Mouse (Mus musculus) gastrocnemius, adult 8-10 months (tissue): ENCODE data around the gene Csnk1e. TPM values are rescaled to one million over a fixed set of nuclear protein-coding genes. Genes with fewer than 3 reads are reported as not detected.

Experiments used
- DNase-seq, 2 experiments: peaks; one replicate each; pipeline ENCODE4 v3.0.0; 2022; ENCODE audit warnings: low spot score in 2 of 2
- total RNA-seq, 4 experiments: library from RNA; stranded (reverse); gene quantifications; 2 replicates each; pipeline ENCODE4 v1.2.4; 2022

Csnk1e gene
- total RNA-seq, 4 experiments from 2014 or later = 54.1 to 61.3 (median 59.2) TPM

DNA sequence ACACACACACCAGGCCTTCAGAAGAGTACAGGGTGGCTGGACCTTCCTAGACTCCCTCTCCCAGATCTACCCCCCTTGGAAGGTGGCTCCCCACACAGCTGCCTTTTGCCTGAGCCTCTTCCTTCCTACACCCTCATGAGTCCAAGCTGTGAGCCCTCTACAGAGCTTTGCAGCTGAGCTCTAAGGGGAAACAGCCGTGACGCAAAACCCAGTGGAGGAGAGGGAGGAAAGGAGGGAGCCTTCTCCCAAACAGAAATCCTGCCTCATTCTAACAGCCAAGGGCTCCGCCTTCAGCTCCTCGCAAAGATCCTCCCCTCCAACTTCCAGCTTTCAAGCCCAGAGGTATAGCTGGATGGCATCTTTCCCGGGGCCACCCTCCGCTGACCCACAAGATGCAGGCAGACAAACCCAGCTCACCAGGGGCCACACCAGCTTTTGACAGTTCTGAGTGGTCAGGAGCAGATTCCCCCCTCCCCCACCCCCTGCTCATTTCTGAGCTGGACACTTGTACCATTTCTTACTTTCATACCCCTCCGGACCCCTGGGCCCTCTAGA lies 11.4 kb downstream of the Csnk1e start:
- no peak for DNase-seq

DNA sequence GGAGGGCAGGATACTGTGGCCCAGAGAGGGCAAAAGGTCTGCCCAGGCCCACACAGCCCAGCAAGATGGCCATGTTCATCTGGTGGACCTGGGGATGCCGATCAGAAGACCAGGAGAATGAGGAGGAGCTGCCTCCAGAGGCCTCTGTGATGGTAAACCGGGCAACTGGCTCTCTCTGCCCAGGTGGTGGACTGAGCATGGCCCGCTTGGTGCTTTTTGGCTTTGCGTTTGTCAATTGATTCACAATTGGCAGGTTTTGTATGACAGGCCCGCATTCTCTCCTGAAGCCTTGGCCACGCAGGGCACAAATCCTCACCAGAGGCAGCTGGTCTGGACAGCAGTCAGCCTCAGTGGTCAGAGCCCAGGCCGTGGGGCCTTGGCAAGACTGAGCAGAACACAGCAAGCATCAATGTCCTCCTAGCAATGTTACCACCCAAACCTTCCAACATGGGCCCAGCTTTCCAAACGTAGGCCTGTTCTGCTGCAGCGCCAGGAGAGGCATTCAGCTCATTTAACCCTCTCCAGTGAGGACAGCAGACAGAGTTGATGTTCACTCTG lies 12.3 kb downstream of the Csnk1e start:
- DNase-seq = no peak

DNA sequence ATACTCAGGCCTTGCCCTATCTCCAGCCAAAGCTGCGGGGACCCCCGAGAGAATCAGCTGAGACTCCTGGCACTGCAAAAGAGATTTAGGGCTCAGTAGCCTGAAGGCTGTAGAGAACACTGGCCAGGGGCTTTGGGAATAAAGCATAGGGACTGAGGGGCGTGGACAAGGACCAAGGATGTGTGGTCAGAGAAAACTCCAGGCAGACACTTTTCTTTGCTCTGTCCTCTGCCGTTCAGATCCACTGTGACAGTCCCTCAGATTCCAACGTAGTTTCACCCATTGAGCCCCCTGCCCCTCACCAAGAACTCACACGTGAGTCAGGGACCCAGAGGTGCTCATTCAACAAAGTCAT lies 13.1 kb downstream of the Csnk1e start:
- DNase-seq = no peak

DNA sequence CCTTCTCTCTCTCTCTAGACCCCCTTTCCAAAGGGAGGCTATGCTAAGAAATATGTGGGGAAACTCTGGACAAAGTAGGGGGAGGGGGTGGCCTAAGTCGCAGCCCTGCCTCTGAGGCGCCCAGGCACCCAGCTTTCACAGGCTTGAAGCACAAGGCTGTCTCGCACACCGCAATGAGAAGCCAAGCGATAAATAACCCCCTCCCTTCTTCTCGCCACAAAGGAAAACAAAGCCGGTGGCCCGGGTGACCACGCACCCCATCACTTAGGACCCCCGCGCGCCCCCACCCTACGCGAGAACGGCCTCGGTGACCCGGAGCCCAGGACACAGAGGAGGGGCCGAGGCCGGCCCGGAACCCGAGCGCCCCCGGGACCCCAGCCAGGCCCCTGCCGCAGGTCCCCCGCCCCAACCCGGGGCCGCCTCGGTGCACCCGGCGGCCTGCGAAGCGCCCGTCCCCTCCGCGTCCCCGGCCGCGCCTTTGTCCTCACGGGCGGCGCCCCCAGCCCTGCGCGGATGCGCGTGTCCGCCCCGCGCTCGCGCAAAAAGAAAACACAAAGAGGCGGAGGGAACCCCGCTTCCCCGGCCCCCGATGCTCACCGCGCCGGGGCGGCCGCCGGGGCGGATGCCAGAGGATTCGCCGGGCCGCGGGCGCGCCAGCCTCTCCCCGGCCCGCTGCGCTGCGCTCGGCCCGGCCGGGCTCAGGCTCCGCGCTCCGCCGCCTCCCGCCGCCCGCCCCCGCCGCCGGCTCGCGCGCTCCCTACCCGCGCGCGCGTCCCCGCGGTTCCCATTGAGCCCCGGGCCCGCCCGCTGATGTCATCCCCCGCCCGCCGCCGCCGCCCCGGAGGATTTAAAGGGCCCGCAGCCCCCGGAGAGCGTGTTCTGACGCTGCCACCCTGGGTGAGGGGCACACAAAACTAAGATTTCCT lies 13.8 kb downstream of the Csnk1e start:
- DNase-seq = peak; percentile 74 to 79

DNA sequence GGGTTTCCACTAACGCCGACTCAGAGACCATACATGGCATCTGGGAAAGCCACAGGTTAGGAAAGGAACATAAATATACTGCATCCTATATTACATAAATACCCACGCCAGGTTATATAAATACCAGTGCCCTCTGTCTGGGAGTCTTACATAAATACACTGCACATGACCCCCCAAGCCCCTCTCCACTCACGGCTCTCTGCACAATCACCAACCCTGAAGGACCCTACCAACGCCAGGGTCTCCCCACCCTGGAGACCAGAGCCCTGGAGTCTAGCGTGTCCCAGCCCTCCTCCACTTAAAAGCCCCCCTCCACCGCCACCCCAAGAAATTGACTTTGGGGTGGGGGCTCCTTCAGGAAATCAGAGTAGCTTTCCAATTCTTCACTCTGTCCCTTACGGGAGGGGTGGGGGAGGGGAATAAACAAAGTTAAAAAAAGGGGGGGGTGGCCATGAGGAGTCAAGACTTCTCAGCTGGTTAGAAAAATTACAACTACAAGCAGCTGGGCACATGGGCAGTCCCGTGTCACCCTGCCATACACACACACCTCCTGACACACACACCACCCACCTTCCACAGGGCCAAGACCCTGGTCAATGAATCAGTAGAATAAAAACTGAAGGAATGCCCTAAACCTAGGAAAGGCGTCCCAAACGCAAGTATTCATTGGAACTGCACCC lies 14.6 kb downstream of the Csnk1e start:
- DNase-seq = no peak

DNA sequence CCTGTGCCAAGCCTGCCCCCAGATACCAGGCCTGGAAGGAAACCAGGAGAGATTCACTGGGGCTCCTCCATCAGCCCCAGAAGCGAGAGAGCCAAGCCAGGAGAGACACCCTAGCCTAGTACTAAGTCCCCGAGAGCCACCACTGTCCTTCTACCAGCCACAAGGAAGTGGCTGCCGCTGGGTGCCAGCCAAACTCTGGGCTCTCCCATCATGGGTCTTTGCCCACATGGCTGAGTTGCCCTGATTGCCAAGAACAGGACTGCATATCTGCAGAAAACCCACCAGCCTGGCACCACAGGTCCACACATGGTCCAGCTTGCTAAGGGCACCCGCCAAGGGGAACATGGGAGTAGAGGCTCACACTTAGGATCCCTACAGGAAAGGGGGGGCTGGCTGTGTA lies 15.1 kb downstream of the Csnk1e start:
- peak in 1 of 2 experiments; percentile 74 for DNase-seq

DNA sequence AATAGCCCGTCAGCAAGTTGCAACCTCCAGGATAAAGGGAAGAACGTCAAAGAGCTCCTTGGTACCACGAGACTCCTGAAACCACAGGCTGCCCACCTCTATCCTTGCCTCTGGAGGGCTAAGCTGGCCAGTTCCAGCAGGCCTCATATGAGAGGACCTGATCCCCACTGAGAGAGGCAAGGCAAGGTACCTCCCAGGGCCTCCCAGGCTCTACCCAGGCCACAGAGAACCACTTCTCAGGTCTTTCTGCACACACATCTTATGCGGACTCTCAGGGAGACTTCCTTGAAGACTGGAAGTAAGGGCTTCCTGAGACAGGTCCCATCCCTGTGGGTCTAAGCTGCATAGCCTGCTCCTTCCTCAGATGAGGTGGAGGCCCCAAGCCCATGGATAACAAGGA lies 16.0 kb downstream of the Csnk1e start:
- DNase-seq = no peak

DNA sequence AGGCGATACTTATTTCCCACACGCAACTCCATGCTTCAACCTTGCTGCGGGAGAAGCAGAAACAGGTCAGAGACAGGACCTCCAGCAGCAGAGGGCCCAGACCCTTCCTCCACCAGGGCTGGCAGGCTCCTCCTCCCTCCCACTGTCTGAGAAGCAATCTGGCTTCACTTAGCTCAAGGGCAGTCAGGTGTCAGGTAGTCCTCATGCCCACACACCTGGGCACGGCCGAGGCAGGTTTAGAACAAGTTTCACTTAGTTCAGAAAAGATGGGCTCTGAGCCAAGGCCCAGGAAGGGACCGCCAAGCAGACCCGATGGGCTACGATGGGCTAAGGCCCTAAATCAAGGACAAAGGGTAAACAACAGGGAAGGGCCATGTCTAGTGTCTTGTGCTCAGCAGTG lies 16.6 kb downstream of the Csnk1e start:
- DNase-seq = no peak

DNA sequence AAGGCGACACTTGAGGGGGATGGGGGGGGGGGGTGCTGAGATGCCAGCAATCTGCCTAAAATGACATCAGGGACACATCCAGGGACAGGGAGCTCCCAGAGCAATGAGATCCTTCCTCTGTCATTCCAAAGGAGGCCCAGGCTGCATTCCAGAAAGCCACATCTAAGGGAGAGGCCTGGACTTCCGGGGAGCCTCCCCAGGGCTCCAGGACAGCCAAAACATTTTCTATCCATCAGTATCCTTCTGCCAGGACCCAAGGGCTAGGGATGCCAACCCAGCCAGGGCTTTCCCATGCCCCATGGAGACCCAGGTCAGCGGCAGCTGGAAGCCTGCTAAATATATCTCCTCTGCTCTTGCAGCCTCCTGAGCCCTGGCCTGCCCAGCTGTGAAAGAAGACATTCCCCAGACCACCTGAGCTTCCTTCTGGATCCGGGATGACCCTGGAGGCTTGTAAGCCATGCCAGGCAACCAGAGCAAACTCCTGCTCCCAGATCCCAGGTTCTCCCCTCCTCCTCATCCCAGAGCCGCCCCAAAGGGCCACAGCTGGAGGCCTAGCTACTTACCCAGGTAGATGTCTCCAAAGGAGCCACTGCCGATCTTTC lies 17.1 kb downstream of the Csnk1e start:
- DNase-seq = no peak

DNA sequence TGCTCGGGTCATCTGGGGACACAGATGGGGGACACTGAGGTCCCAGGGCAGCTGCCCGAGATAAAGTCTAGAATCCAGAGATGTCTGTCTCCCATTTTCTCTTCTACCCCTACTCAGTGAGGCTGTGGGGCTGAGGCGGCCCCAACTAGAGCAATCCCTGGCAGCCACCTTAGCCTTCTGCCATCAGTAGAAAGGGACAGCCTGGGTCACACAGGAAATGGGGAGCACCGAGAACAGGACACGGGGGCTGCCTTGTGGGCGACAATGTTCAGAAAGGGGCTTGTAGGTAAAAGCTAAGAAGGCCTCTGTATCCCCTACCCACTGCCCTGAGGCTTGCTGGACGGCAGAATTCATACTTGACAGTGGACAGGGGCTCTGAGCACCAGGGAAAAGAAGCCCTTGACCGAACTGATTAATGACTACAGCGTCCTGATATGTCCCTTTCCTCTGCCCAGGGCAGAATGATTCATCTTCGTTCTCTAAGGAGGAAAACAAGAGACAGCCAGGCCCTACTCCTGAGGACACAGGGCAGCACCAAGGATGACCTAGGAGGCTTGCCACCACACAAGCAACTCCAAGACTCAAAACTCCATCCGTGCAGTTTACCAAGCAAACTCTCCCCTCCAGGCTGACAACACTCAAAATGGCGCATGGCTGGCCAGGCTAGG lies 17.7 kb downstream of the Csnk1e start:
- no peak for DNase-seq

DNA sequence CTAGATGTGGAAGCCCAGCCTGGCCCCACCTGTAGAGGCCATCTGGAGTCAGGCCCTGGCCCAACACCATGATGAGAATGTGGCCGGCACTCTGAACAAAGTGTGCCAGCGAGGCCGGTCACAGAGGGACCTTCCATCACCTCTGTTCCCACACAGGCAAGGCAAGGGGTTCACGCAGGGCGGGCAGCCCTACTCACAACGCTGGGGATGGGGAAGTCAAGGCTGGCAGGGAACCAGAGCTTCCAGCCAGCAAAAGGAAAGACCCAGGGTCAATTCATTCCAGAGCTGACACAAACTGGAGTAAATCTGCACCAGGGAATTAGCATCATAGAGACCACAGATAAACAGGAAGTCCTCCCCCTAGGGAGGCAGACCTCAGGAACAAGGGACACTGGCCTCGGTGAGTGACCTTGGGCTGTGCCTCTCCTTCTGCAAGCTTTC lies 18.9 kb downstream of the Csnk1e start:
- no peak for DNase-seq

DNA sequence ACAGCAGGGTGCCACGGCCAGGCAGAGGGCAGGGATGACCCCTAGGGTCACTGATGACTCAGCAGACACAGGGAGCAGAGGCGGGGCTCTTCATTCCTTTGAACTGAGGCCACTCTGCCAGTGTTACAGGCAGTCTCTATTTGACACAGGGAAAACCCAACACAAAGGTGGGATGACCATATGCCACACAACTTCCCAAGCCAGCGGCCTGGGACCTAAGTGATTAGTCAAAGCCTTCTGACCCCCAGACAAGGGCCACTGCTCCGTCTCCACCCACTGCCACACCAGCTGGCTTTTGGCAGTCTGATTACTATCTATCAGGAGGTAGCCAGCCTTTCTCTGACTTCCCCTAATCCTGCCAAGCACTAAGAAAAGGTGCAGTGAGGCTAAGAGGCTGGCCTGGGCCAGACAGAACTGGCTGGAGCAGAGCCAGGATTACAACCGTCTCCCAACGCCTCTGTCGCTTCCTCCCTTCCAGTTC lies 20.1 kb downstream of the Csnk1e start:
- no peak for DNase-seq

DNA sequence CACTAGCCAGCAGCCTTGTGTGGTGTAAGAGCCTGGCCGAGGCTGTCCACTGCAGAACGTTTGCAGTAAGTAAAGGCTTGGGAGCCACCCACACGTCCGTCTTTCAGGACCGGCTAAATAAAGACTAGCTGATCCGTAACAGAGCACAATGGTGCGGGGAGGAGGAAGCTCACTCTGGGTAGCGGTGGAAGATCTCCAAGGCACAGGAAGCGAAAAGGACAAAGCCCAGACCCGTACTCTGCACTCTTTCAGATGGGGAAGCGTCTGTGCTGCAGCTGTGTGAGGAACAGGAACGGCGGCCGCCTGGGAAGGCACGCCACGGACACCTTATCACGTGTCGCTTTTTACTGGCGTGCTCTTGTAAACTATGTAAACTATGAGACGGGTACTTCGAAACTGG lies 22.5 kb downstream of the Csnk1e start:
- no peak for DNase-seq

DNA sequence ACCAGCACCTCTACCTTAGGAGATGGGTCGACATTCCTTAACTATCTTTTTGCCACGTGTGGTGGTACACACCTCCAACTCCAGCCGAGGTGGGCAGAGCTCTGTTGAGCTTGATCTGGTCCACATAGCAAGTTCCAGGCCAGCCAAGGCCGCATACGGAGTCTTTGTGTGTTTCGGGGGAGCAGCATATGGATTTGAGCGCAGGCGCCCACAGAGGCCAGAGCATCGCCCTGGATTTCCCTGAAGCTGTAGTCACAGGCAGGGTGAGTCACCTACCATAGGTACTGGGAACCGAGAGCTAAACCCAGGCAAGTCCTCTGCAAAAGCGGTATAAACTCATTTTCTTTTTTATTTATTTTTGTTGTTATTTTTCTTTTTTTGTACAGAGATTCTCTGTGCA lies 23.0 kb downstream of the Csnk1e start:
- DNase-seq = no peak

DNA sequence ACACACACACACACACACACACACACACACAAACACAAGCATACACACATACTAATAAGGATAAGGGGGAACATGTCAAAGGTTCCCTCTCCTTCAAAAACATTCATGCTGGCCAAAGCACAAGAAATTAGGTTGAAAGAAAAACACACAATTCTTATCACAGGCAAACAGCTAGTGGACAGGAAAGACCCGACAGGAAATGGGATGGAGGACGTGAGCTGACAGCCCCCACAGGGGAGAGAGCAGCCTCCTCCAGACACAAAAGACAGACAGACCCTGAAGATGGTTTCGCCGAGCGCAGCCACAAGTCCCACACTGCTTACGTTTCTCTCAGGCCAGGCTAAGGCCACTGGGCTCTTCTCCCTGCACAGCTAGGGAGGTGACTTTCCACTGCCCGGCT lies 23.4 kb downstream of the Csnk1e start:
- no peak for DNase-seq

DNA sequence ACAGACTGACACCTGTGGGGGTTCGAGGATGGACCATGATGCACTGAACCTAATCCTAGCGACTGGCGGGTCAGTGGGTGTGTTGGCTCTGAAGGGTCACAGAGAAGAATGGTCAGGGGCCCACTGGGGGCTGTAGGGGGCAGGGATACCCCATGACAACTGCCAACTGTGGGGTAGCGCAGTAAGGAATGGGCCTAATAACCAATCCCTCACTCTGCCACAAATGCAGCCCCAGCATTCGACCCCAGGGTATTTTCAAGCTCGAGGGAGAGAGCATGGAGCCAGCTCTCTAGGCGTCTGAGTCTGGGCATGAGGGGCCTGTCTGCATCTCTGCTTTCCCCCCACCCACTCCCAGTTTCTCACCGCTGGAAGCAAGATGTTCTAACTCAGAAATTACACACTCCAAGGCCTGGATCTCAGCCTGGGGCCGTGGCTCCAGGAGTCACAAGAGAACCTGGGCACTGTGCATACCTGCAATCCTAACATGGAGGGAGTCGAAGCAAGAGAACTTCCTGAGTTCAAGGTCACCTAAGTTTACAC lies 24.8 kb downstream of the Csnk1e start:
- no peak for DNase-seq

DNA sequence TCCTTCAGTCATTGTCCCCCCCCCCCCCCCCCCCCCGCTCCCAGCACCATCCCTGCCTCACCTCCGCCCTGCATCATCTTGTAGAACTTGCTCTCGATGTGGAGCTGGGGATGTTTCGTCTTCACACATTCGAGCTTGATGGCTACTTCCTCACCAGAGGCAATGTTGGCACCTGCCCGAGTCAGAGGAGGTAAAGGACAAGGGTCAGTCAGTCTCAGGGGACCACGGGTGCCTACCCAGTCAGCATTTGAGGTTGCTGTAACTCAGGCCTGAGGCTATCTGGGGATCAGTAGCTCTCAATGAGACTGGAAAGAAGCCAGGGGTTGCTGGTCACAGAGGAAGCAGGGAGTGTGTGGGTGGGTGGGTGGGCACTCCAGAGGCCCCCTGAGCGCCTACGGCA lies 25.4 kb downstream of the Csnk1e start:
- no peak for DNase-seq

DNA sequence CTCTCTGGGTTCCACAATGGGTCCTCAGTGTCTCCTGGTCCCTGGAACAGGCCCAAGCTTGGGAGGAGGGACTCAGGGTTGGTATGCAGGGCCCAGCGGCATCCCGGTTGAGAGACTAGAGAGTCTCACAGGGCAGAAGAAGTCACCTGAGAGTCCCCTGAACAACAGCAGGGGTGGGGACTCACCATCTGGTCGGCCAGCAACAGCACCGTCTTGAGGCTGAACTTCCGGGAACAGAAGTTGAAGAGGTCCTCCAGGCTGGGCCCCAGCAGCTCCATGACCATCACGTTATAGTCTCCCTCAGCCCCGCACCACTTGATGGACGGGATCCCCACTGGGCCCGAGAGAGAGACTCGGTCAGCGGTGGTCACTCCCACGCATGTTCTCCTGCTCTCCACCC lies 25.8 kb downstream of the Csnk1e start:
- DNase-seq = no peak

DNA sequence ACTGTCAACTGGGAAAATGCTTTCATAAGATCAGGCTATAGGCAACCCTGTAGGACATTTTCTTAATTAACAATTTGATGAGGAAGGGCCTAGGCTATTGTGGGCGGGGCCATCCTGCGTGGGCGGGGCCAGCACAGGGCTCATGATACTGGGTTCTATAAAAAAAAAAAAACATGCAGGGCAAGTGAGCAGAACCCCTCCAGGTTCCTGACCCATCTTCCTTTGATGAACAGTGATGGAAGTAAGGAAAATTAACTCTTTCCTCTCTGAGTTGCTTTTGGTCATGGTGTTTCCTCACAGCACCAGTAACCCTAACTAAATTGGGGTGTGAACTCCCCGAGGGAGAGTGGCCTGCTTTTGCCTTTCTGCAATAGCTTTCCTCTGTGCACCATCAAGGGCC lies 26.8 kb downstream of the Csnk1e start:
- no peak for DNase-seq

DNA sequence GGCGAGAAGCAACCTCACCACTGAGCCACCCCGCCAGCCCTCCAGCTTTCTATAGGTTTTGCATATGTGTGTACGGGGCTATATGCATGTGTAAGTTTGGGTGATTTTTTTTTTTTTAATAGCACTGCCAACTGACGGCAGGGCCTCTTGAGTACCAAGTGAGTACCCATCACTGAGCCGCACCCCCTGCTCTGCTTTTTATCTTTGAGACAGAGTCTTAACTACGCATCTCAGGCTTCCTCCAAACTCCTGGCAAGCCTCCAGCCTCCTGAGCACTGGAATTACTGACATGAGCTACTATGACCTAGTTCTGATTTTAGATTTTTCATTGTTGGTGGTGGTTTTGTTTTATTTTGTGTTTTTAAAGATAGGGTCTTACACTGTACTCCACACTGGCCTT lies 27.9 kb downstream of the Csnk1e start:
- no peak for DNase-seq

DNA sequence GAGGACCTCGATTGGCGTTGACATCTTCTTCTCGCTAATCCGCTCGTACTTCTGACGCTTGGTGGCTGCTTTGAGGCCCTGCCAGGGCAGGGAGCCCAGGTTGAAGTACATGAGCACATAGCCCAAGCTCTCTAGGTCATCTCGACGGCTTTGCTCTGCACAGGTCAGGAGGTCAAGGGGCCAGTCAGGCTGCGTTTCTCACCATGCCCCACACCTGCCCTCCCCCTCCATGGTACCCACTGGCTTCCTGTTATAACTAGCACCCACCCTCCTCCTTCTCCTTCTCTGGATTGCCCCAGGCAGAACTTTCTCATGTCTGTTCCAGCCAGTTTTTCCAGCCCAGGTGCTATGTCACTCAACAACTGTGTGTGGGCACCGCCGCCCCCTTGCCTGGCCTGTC lies 29.9 kb downstream of the Csnk1e start:
- no peak for DNase-seq
